Mouse (Mus musculus) heart, postnatal 0 days (tissue): ENCODE measurements around the gene Nab2.

Experiments
- CTCF ChIP-seq: IDR thresholded peaks from 2 replicates; pipeline ENCODE4 v1.5.1; 2016; ENCODE audit warnings: antibody characterized with exemption, control low read depth, low read depth
- EP300 ChIP-seq: IDR thresholded peaks from 2 replicates; pipeline ENCODE4 v1.6.1; 2016; ENCODE audit warnings: antibody characterized with exemption, low read depth

DNA sequence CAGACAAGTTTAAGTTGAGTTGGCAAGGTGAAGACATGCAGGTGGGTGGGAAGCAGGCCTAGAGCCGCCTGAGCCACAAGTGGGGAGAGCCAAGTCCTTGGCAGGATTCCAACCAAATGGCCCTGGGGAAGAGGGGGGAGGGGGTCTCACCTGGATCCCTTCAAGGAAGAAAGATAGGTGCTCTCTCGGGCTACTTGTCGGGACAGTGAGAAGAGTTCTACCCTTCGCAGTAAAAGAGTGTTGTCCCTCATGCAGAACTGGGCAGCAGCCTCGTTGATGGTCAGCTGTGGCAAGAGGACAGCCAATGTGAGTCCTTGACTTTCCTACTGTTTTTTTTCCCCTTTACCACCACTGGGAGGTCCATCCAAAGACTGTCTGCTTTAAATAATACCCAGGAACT lies 4.8 kb downstream of the Nab2 start:
- TF ChIP-seq CTCF (no peak), EP300 (no peak)
